Mouse (Mus musculus) G1E (cell line): Measurements from ENCODE around the gene Phactr4. TPM values are rescaled to one million over a fixed set of nuclear protein-coding genes. Genes with fewer than 3 reads are reported as not detected.

ENCODE experiments used
- ATAC-seq: 2 replicates; pipeline ENCODE4 v1.8.0; 2016; ENCODE audit warnings: mild to moderate bottlenecking; ENCODE audit not compliant: insufficient number of reproducible peaks, poor library complexity, low FRiP score, severe bottlenecking; ENCODE audit errors: extremely low read depth
- DNase-seq: peaks from one replicate; pipeline ENCODE4 v3.0.0; 2012; ENCODE audit warnings: low spot score
- H3K27me3 ChIP-seq: 2 replicates; pipeline ENCODE4 v1.6.1; 2012; ENCODE audit warnings: mild to moderate bottlenecking, low read length, inconsistent platforms; ENCODE audit not compliant: insufficient read depth
- H3K36me3 ChIP-seq: replicated peaks from 2 replicates; pipeline ENCODE3; 2012; ENCODE audit warnings: mild to moderate bottlenecking, inconsistent platforms
- H3K4me1 ChIP-seq: 2 replicates; pipeline ENCODE4 v1.6.1; 2012; ENCODE audit warnings: low read depth, low read length, inconsistent platforms, mixed read lengths; ENCODE audit not compliant: insufficient read depth
- H3K4me3 ChIP-seq: 2 replicates; pipeline ENCODE4 v1.5.1; 2012; ENCODE audit warnings: low read depth, mild to moderate bottlenecking, inconsistent platforms, low read length, moderate library complexity, mixed read lengths
- H3K9me3 ChIP-seq: replicated peaks from 2 replicates; pipeline ENCODE4 v1.6.1; 2012; ENCODE audit warnings: inconsistent platforms
- CTCF ChIP-seq: IDR thresholded peaks from 2 replicates; pipeline ENCODE4 v1.5.1; 2012; ENCODE audit warnings: low read depth, low read length, inconsistent platforms, mixed read lengths
- GATA1 ChIP-seq: IDR thresholded peaks from 2 replicates; pipeline ENCODE4 v1.6.1; 2012; ENCODE audit warnings: borderline replicate concordance, low read length, inconsistent platforms, mixed read lengths
- GATA2 ChIP-seq: IDR thresholded peaks from 2 replicates; pipeline ENCODE4 v1.6.1; 2012; ENCODE audit warnings: low read depth, low read length, inconsistent platforms, borderline replicate concordance
- POLR2AphosphoS5 ChIP-seq: IDR thresholded peaks from 2 replicates; pipeline ENCODE4 v1.6.1; 2012; ENCODE audit warnings: low read depth, low read length, inconsistent platforms; ENCODE audit not compliant: insufficient replicate concordance
- TAL1 ChIP-seq: conservative IDR thresholded peaks from 2 replicates; pipeline ENCODE4 v1.6.1; 2012; ENCODE audit warnings: low read depth, low read length, inconsistent platforms, mixed read lengths
- polyA plus RNA-seq: library from polyadenylated mRNA; stranded (reverse); fragments of >175 nt; gene quantifications from 2 replicates; pipeline ENCODE4 v1.2.3, GENCODE M21; 2012
- total RNA-seq, 2 experiments: library from RNA; stranded (forward) in 1 of 2; stranded (reverse) in 1 of 2; fragments of 200-1000 nt in 1 of 2; fragments of >200 nt in 1 of 2; fragmentation: Nextera tagmentation in 1 of 2; gene quantifications; 2 replicates each; pipeline ENCODE4 v1.2.3; 2014 to 2017

Gene Phactr4
- total and polyA plus RNA-seq, 3 experiments: 7.7 to 72.5 (median 15.2) TPM

GRCm38 (mm10) chr4:132332880-132333279 lies 89.4 kb downstream of the Phactr4 start:
- peaks cover 45% of the 10 kb centered on the region for H3K4me1 ChIP-seq
- H3K4me3 ChIP-seq: no peak overlapping the region
- no peak for DNase-seq
- H3K36me3 ChIP-seq: peaks cover 88% of the 10 kb centered on the region
- ATAC-seq: no peak
- H3K9me3 ChIP-seq: no peaks in the 10 kb centered on the region
- H3K27me3 ChIP-seq: no peaks in the 10 kb centered on the region
- TF ChIP-seq TAL1 (no peak), GATA2 (no peak), GATA1 (no peak), POLR2AphosphoS5 (no peak), CTCF (no peak)

GRCm38 (mm10) chr4:132331960-132332359 lies 90.3 kb downstream of the Phactr4 start:
- no peaks in the 10 kb centered on the region for H3K9me3 ChIP-seq
- no peak overlapping the region for H3K4me3 ChIP-seq
- peaks cover 86% of the 10 kb centered on the region for H3K36me3 ChIP-seq
- TF ChIP-seq TAL1: no peak
- no peak for TF ChIP-seq POLR2AphosphoS5
- no peak for TF ChIP-seq CTCF
- peaks cover 45% of the 10 kb centered on the region for H3K4me1 ChIP-seq
- no peaks in the 10 kb centered on the region for H3K27me3 ChIP-seq
- DNase-seq (no peak), ATAC-seq (no peak)

DNA sequence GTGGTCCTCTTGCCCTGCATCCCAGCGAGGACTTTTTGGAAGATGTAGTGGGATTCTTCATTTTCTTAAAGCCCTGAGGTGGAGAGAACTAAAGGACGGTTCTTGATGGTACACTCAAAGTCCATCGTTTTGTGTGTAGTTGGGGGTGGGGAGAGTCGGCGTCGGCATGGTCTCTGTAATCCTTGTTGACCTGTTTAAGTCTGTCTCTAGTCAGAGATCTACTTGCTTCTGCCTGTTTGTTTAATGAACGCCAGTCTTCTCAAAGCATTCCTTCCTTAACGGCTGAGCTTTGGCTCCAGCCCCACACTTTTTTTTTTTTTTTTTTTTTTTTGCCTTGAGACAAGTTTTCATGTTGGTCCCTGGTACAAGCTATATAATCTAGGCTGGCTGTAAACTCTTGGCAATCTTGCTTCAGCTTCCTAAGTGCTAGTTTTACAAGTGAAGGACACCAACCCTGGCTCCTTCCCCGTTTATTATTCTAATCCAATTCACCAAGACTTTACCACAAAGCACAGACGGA lies 92.4 kb downstream of the Phactr4 start:
- DNase-seq (no peak), ATAC-seq (no peak)
- Histone ChIP-seq H3K27me3 (no peaks in the 10 kb centered on the region), H3K9me3 (no peaks in the 10 kb centered on the region), H3K36me3 (peaks cover 85% of the 10 kb centered on the region), H3K4me1 (peaks cover 36% of the 10 kb centered on the region), H3K4me3 (peak overlapping the region; percentile 80; the same call in 1 of the 2 replicates)
- TF ChIP-seq GATA1 (no peak), TAL1 (no peak), POLR2AphosphoS5 (no peak), GATA2 (no peak), CTCF (no peak)

DNA sequence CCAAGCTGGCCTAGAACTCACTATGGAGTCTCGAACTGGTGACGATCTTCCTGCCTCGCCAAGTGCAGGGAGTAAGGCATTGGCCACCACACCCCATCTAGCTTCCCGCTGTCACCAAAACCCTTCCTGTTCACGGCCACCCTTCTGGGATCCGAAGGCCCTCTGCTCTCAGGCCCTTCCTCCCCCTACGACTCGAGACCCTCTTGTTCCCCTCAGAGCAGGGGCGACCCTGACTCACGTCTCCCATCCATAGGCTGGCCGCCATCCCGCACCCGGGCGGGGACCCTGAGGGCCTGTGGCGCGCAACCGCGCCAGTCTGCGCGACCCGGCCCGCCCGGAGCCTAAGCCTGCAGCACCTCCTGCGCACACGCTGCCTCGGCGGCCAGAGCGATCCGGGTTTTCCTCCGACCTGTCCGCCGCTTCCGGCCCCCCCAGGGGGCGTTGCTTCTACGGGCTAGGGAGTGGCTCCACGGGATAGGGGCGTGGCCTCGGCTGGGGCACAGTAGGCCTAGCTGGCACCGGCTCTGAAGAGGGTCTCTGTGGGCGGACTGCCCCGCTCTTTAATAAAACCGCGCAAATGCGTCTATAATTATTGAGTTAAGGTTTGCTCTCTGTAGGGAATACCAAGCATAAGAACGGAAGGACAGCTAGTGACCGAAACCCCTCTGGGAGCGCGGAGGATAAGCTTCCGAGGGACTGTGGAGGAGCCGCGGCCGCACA lies 93.0 kb downstream of the Phactr4 start, which contains the start of gene Trnau1ap:
Gene Trnau1ap, minus strand, starts transcription at position 424 of the 720 bp plus-strand sequence.
- ATAC-seq: peak; percentile 67
- H3K27me3 ChIP-seq: no peaks in the 10 kb centered on the region
- peak within 1 kb of the TSS; percentile 80 for H3K4me3 ChIP-seq
- no peak for TF ChIP-seq POLR2AphosphoS5
- TF ChIP-seq CTCF: no peak
- no peak for TF ChIP-seq GATA2
- no peak for TF ChIP-seq GATA1
- TF ChIP-seq TAL1: no peak
- peaks cover 31% of the 10 kb centered on the region for H3K4me1 ChIP-seq
- H3K36me3 ChIP-seq: peaks cover 85% of the 10 kb centered on the region
- DNase-seq: peak; percentile 83
- H3K9me3 ChIP-seq: no peaks in the 10 kb centered on the region

GRCm38 (mm10) chr4:132328391-132328982 lies 93.8 kb downstream of the Phactr4 start:
- Histone ChIP-seq H3K36me3 (peaks cover 85% of the 10 kb centered on the region), H3K4me1 (peaks cover 30% of the 10 kb centered on the region), H3K4me3 (peak overlapping the region; percentile 80), H3K27me3 (no peaks in the 10 kb centered on the region), H3K9me3 (no peaks in the 10 kb centered on the region)
- no peak for TF ChIP-seq TAL1
- TF ChIP-seq CTCF: no peak
- TF ChIP-seq POLR2AphosphoS5: no peak
- no peak for TF ChIP-seq GATA1
- no peak for TF ChIP-seq GATA2
- no peak for DNase-seq
- ATAC-seq: no peak

- peaks cover 82% of the 10 kb centered on the region for H3K36me3 ChIP-seq
- no peak for DNase-seq
Observed at GRCm38 (mm10) chr4:132326481-132326880, 95.8 kb downstream of the Phactr4 start.

GRCm38 (mm10) chr4:132315711-132316110 lies 106.6 kb downstream of the Phactr4 start:
- ATAC-seq: no peak
- H3K4me1 ChIP-seq: peaks cover 6% of the 10 kb centered on the region
- peaks cover 81% of the 10 kb centered on the region for H3K36me3 ChIP-seq

More at GRCm38 (mm10) chr4:132326481-132326880, 95.8 kb downstream of the Phactr4 start:
- ATAC-seq: no peak
- Histone ChIP-seq H3K4me1 (peaks cover 26% of the 10 kb centered on the region), H3K27me3 (no peaks in the 10 kb centered on the region), H3K4me3 (no peak overlapping the region), H3K9me3 (no peaks in the 10 kb centered on the region)
- no peak for TF ChIP-seq POLR2AphosphoS5
- no peak for TF ChIP-seq CTCF

More at GRCm38 (mm10) chr4:132315711-132316110, 106.6 kb downstream of the Phactr4 start:
- Histone ChIP-seq H3K4me3 (no peak overlapping the region), H3K9me3 (no peaks in the 10 kb centered on the region), H3K27me3 (no peaks in the 10 kb centered on the region)
- TF ChIP-seq GATA1 (no peak), POLR2AphosphoS5 (no peak), TAL1 (no peak), CTCF (no peak), GATA2 (no peak)
- DNase-seq: no peak
